Mouse (Mus musculus): Measurements from ENCODE around the gene Dyrk1a. TPM values are rescaled to one million over a fixed set of nuclear protein-coding genes. Genes with fewer than 3 reads are reported as not detected.

Dyrk1a gene
- polyA plus RNA-seq, 1 experiment = 47.8 TPM

DNA sequence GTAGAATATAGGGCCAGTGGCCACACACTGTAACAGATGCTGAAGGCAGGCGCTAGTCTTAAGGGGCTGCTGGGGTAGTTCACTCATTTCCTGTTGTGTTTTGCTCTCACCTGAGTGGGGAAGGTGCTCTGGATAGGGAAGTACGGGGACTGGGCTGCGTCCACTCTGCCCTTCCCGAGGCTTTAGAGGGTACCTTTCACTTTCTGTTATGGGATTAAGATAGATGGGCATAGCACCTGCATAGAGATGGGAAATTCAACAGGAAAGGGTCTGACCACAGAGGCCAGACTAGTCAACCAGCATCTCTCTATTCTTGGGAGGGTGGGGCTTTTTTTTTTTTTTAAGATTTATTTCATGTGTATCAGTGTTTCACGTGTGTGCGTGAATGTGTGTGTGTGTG is 19.2 kb downstream of the Dyrk1a start:
- DNase-seq (ENCODE audit: extremely low spot score in 1 of 2, low spot score in 1 of 2) = no peak

DNA sequence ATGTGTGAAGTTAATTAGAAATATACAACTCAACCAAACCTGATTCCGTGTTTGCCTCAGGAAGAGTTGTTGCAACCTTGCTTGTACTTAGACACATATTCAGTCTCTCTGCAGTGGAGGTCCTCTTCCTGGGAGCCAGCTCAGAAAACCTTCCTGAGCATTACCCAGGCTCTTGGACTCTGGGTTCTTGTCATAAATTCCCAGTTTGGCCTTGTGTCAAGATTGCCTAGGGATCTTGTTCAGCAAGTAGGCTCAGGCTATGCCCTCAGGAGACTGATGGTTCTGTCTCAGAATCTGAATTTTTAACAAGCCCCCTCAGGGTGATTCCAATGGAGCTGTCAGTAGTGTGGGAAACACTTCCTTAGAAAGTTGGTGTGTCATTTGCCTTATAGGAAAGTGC is 19.8 kb downstream of the Dyrk1a start:
- DNase-seq (ENCODE audit: extremely low spot score in 1 of 2, low spot score in 1 of 2) = no peak

GRCm38 (mm10) chr16:94590214-94590613 is 20.4 kb downstream of the Dyrk1a start:
- DNase-seq (ENCODE audit: extremely low spot score in 1 of 2, low spot score in 1 of 2) = no peak

GRCm38 (mm10) chr16:94590977-94591376 is 21.2 kb downstream of the Dyrk1a start:
- DNase-seq (ENCODE audit: extremely low spot score in 1 of 2, low spot score in 1 of 2) = no peak

- DNase-seq (ENCODE audit: extremely low spot score in 1 of 2, low spot score in 1 of 2) = no peak
Observed at GRCm38 (mm10) chr16:94591536-94591935, 21.7 kb downstream of the Dyrk1a start.

GRCm38 (mm10) chr16:94596633-94597032 is 26.8 kb downstream of the Dyrk1a start:
- DNase-seq (ENCODE audit: extremely low spot score in 1 of 2, low spot score in 1 of 2) = no peak

GRCm38 (mm10) chr16:94597640-94598039 is 27.8 kb downstream of the Dyrk1a start:
- DNase-seq (ENCODE audit: extremely low spot score in 1 of 2, low spot score in 1 of 2) = no peak

DNA sequence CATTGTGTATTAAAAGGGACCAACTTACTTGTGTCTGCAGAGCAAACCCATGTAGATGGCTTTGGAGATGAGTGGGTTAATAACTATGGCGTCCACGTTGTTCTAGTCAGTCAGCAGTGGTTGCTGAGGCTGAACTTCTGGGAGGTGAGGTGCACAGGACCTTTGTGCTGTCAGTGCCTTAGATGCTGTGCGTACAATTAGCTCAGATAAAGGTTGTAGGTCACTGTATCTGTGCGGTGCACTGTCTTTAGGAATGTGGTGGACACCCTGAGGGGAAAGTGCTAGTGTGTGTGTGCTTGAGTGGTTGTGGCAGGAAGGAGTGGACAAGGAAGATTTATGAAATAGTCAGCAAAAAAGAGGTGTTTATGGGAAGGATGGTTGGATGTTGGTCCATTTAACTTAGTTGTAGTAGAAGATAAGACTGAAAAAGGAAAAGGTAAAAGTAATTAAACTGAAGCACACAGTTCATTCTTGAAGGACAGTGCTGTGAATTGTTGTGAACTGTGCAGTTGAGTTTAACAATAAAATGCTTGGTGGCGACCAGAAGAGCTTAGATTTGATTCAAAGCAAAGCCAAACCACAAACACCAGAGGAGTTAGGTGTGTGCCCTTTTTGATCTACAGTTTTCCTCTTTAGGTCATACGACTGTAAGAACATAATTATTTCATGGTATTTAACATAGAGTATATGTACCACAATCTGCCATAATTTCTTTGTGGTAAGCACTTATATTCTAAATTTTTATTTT is 30.3 kb downstream of the Dyrk1a start:
- DNase-seq (ENCODE audit: extremely low spot score in 1 of 2, low spot score in 1 of 2) = no peak

DNA sequence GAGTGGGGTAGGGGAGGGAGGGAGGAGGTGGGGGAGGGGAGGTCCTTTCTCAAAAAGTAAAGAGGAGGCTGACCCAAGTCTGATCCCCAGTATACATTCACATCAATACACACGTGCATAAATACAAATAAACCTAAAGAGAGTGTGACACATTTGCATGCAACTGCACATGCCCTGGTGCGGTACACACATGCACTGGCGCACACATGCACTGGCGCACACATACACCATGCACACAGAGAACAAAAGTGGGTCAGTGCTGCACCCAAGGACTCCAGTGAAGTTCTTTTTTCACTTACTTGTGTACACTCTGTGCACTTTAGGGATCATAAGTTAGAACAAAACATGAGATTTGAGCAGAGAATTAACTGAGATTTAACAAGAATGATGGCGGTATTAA is 31.3 kb downstream of the Dyrk1a start:
- no peak for DNase-seq (ENCODE audit: extremely low spot score in 1 of 2, low spot score in 1 of 2)

DNA sequence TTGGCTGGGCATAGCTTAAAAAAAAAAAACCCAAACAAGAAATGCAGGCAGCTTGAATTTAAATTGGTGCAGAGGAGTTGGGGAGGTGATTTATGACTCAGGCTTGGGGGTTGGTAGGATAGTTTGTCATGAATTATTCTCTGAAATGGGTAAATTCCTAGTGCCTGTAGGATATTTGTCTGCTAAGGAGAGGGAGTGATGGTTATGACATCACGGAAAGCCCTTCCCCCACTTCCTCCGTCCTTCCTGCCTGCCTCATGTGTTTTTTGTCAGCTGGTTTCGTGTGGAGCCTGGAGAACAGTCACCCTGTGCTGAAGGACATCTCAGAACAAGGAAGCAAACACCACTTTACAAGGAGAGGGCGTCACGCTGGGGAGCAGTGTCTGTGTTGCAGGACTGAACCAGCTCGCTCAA is 31.7 kb downstream of the Dyrk1a start:
- peak; percentile 46 to 72 for DNase-seq (ENCODE audit: extremely low spot score in 1 of 2, low spot score in 1 of 2)

GRCm38 (mm10) chr16:94602188-94602587 is 32.4 kb downstream of the Dyrk1a start:
- no peak for DNase-seq (ENCODE audit: extremely low spot score in 1 of 2, low spot score in 1 of 2)

DNA sequence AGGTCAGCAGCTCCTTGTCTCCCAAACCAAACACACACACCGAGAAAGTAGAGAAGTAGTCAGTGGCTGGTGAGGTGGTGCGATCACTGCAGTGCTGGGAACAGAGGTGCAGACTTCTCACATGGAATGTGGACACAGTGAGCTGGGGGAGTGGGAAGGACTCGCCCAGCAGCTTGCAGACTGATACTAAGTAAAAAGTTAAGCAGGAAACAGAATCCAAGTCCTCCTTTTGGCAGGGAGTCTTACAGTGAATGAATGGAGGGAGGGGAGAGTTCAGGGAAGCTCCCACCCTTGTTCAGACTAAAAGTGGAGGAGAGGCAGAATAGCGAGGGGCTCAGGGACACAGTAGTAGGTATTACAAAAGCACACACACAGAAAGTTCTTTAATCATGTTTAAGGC is 32.9 kb downstream of the Dyrk1a start:
- DNase-seq (ENCODE audit: extremely low spot score in 1 of 2, low spot score in 1 of 2) = no peak

DNA sequence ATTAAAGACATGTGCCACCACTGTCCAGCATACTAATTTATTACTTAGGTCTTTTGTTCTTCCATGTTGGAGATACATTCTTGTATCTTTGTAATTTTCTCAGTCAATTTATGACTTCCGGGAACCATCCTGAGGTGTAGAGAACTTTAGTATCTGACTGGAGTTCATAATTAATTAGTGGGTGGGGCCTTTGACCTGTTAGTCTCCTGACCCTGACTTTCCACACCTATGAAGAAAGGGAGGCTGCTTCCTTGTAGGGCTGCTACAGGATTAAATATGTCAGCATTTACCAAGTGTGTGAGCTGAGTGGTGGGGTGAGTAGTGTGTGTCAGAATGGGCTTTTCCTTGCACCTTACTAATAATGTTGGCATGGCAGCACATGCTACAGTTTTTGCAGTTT is 36.4 kb downstream of the Dyrk1a start:
- no peak for DNase-seq (ENCODE audit: extremely low spot score in 1 of 2, low spot score in 1 of 2)

- no peak for DNase-seq (ENCODE audit: extremely low spot score in 1 of 2, low spot score in 1 of 2)
Observed at GRCm38 (mm10) chr16:94607468-94607867, 37.7 kb downstream of the Dyrk1a start.

DNA sequence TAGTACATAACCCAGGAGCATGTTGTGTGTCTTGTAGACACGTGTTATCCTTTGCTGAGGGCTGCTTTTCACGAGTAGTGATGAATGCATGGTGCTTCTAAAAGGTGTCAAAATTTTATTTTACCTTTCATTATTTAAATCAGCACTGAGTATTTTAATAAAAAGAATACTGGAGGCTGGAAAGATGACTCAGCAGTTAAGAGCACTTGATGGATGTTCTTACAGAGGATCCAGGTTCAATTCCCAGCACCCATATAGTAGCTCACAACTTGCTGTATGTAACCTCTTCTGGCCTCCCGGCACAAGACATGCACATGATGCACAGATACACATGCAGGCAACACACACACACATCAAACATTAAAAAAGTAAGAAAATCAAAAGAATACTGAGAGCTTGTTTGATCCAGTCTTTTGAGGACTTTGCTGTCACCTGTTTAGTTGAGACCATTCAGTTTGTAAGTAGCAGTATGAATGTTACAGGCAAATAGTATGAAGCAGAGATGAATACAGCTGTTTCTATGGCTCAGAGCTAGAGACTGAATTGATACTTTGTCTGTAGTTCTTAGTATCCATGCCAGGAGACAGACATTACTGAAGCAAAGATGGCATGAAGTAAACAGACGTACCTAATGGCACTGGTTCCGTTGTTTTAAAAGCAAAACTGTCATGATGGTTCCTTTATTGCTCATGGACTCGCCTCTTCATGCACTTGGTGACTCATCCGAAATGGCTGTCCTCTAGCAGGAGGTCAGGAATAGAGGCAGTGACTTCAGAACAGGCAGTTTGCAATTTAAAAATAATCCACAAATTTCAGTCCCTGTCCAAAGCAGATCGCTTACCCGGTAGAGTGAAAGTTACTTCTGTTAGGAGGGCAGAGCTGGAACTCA is 39.1 kb downstream of the Dyrk1a start:
- no peak for DNase-seq (ENCODE audit: extremely low spot score in 1 of 2, low spot score in 1 of 2)

- DNase-seq (ENCODE audit: extremely low spot score in 1 of 2, low spot score in 1 of 2) = no peak
Observed at GRCm38 (mm10) chr16:94612573-94612972, 42.8 kb downstream of the Dyrk1a start.

GRCm38 (mm10) chr16:94617255-94617654 is 47.4 kb downstream of the Dyrk1a start:
- no peak for DNase-seq (ENCODE audit: extremely low spot score in 1 of 2, low spot score in 1 of 2)

DNA sequence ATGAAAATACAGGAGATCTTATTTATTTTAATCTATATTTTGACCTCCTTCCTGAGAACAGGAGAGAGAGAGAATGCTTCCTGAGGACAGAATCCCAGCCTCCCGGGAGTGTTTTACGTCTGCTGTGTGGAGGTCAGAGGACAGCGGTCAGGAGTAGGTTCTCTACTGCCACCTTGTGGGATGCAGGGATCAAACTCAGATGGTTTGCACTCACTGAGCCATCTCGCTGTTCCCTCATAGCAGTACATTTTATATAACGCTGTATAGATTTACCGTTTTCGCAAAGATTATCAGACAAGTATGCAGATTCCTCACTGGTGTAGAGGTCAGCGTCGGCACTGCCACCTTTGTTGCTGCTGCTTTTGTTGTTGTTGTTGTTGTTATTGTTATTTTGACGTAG is 48.7 kb downstream of the Dyrk1a start:
- DNase-seq (ENCODE audit: extremely low spot score in 1 of 2, low spot score in 1 of 2) = peak; percentile 40 to 74

DNA sequence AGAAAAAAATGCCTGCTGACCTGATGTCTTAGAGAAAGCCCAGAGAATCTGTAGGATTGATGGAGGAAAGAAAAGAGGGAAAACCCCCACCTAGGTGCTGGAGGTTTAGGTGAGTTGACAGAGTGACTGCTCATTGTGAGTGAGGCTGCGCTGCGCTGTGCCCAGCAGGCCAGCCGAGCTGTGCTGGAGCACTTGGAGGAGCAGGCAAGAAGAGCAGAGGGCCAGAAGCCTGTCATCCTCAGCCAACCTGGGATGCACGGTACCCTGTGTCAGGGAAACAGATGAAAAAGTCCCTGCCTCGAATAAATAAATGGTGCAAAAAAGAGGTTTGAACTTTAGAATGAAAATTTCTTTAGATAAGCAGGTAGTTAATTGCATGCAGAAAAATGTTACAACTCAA is 49.5 kb downstream of the Dyrk1a start:
- no peak for DNase-seq (ENCODE audit: extremely low spot score in 1 of 2, low spot score in 1 of 2)

DNA sequence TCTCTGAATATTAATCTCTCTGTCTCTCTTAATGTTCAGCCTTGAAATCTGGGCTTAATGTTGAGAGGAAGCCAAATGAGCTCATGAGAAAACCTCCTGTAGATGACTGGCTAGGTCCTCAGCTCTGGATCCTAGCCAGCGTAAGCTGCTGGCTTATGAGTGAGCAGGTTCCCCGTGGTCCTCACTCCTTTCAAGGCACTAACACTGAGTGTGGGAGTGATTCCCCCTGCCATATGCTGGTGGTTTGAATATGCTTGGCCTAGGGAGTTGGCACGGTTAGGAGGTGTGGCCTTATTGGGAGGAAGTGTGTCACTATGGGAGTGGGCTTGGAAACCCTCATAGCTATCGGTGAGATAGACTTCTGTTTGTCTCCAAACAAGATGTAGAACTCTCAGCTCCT is 55.1 kb downstream of the Dyrk1a start:
- no peak for DNase-seq (ENCODE audit: extremely low spot score in 1 of 2, low spot score in 1 of 2)

- DNase-seq (ENCODE audit: extremely low spot score in 1 of 2, low spot score in 1 of 2) = no peak
Observed at GRCm38 (mm10) chr16:94625639-94626038, 55.8 kb downstream of the Dyrk1a start.

DNA sequence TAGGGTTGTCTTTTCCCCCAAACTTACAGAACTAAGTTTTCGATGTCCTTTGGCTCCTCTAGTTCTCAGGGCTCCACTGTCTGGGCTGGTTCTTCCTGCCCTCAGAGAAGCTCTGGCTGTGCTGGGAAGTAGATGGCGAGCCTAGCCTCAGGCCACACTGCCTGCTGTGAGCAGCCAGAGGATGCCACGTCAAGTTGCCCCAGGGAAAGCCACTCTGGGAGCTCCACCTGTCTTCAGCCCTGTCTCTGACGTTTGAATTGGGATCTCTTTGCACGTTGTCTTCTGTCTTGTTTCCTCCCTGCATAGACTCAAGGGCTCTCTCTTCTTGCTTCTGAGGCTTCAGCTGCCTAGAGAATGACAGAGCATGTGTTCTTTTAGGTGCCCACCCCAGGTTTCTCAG is 57.9 kb downstream of the Dyrk1a start:
- no peak for DNase-seq (ENCODE audit: extremely low spot score in 1 of 2, low spot score in 1 of 2)
